Mouse (Mus musculus) embryonic facial prominence, embryonic 10.5 days (tissue): ENCODE results near the gene Krtap22-2. TPM values are rescaled to one million over a fixed set of nuclear protein-coding genes. Genes with fewer than 3 reads are reported as not detected.
"Not testable (repeated sequence)": the region's sequence is repeated elsewhere in the genome, so short reads cannot be mapped to it uniquely, and the experiment has no call there.

Experiments
- DNase-seq: peaks from one replicate; pipeline ENCODE4 v3.0.0-alpha.2; 2017; ENCODE audit warnings: low spot score
- H3K27ac ChIP-seq: fragments of 300-500 bp; sonication (generic); replicated peaks from 2 replicates; pipeline ENCODE4 v1.5.1; 2016; ENCODE audit warnings: mild to moderate bottlenecking
- H3K27me3 ChIP-seq: fragments of 300-500 bp; sonication (generic); replicated peaks from 2 replicates; pipeline ENCODE4 v1.6.1; 2016; ENCODE audit warnings: low read depth, mild to moderate bottlenecking; ENCODE audit not compliant: poor library complexity, severe bottlenecking
- H3K36me3 ChIP-seq: fragments of 300-500 bp; sonication (generic); replicated peaks from 2 replicates; pipeline ENCODE4 v1.6.1; 2016; ENCODE audit warnings: mild to moderate bottlenecking, moderate library complexity
- H3K4me1 ChIP-seq: fragments of 300-500 bp; sonication (generic); 2 replicates; pipeline ENCODE4 v1.6.1; 2016
- H3K4me3 ChIP-seq: fragments of 300-500 bp; sonication (generic); 2 replicates; pipeline ENCODE4 v1.5.1; 2016; ENCODE audit warnings: mild to moderate bottlenecking, moderate library complexity
- H3K9me3 ChIP-seq: fragments of 300-500 bp; sonication (generic); 2 replicates; pipeline ENCODE4 v1.6.1; 2016; ENCODE audit warnings: mild to moderate bottlenecking
- WGBS: fragments of 180-500 bp; shearing (Covaris S2); methylation state at CpG from one replicate; pipeline ENCODE4 v1.1.7; 2016; 5-methylcytosine and 5-hydroxymethylcytosine counted together
- polyA plus RNA-seq: library from polyadenylated mRNA; unstranded; fragments of >200 nt; fragmentation: Nextera tagmentation; extraction: Ambion mirVana; gene quantifications from 2 replicates; pipeline ENCODE4 v1.2.1, GENCODE M21; 2016

The Krtap22-2 gene
- polyA plus RNA-seq = not detected in 2 replicates

GRCm38 (mm10) chr16:89010659-89011058 is at the start of gene Krtap22-2:
Krtap22-2 (minus strand) TSS chr16:89010759.
- 86% methylated on average over 5 of the region's 5 CpGs for WGBS
- no peak within 1 kb of the TSS for H3K4me3 ChIP-seq
- H3K27me3 ChIP-seq = no peaks in the 10 kb centered on the region

DNA sequence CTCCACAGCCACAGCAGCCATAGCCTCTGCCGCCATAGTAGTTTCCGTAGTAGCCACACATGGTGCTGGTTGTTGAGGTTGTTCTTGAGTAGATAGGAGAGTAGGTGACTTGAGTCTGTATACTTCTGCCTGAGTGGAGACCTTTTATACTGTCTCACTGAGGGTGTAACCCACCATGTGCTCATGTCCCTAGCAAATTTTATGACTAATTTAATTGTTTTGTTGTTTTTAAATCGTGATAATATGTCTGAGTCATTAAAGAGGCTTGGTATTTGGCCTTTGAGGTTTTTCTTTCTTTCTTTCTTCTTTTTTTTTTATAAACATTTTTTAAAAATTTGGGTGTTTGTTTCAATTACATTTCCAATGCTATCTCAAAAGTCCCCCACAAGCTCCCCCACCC is 37.2 kb upstream of the Krtap22-2 start, which contains the start of gene Krtap6-5:
TSS of gene Krtap6-5 (minus strand) at position 101 of the 400 bp plus-strand sequence.
- Histone ChIP-seq H3K27me3 (no peaks in the 10 kb centered on the region), H3K27ac (no peak within 1 kb of the TSS), H3K36me3 (no peaks in the 10 kb centered on the region), H3K9me3 (no peaks in the 10 kb centered on the region), H3K4me3 (no peak within 1 kb of the TSS), H3K4me1 (no peaks in the 10 kb centered on the region)
- 88% methylated on average over 3 of the region's 3 CpGs for WGBS
- DNase-seq = no peak

More at GRCm38 (mm10) chr16:89010659-89011058, at the start of gene Krtap22-2:
- Histone ChIP-seq H3K9me3 (no peaks in the 10 kb centered on the region), H3K27ac (no peak within 1 kb of the TSS), H3K36me3 (no peaks in the 10 kb centered on the region), H3K4me1 (no peaks in the 10 kb centered on the region)
- no peak for DNase-seq

- H3K27ac ChIP-seq, DNase-seq, H3K9me3 ChIP-seq, H3K4me3 ChIP-seq, H3K36me3 ChIP-seq, H3K4me1 ChIP-seq, H3K27me3 ChIP-seq: not testable (repeated sequence)
- WGBS = 87% methylated on average over 2 of the region's 4 CpGs
Measured at GRCm38 (mm10) chr16:89041372-89041771, 30.8 kb upstream of the Krtap22-2 start, which contains the start of gene Gm10228. Gm10228 (minus strand) TSS chr16:89041472.

GRCm38 (mm10) chr16:89031399-89031798 is 20.8 kb upstream of the Krtap22-2 start, which contains the start of gene Krtap6-1:
Krtap6-1 (plus strand) TSS chr16:89031699.
- not testable (repeated sequence) for H3K36me3 ChIP-seq, DNase-seq, H3K4me3 ChIP-seq, H3K4me1 ChIP-seq, H3K9me3 ChIP-seq, H3K27ac ChIP-seq, H3K27me3 ChIP-seq
- WGBS = 92% methylated on average over 3 of the region's 3 CpGs

GRCm38 (mm10) chr16:89014984-89015383 is 4.4 kb upstream of the Krtap22-2 start, which contains the start of gene Gm10229:
Gm10229 (plus strand) TSS chr16:89015284.
- DNase-seq = not testable (repeated sequence)

DNA sequence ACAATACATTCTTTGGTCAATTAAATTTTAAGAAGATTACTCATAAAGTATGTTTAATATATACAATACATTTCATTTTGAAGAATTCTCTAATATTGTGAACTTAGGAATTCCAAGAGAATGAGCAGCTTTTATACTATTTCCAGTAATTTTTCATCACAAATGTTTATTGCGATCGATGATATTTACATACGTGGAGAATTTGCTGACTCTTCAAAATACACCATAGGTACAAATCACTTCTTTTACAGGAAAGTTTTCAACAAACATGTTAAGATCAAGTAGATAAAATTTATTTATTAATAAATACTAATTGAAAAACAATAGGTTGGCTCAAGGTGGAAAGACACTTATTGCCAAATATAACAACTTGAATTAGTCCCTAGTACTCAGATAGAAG is 3.4 kb upstream of the Krtap22-2 start:
- Histone ChIP-seq H3K4me3 (no peak overlapping the region), H3K4me1 (no peaks in the 10 kb centered on the region), H3K27me3 (no peaks in the 10 kb centered on the region), H3K9me3 (no peaks in the 10 kb centered on the region), H3K36me3 (no peaks in the 10 kb centered on the region), H3K27ac (no peak overlapping the region)
- 96% methylated on average over 3 of the region's 3 CpGs for WGBS
- DNase-seq = no peak

More at GRCm38 (mm10) chr16:89014984-89015383, 4.4 kb upstream of the Krtap22-2 start, which contains the start of gene Gm10229:
- not testable (repeated sequence) for H3K27ac ChIP-seq, H3K4me1 ChIP-seq, H3K4me3 ChIP-seq, H3K9me3 ChIP-seq, H3K36me3 ChIP-seq, H3K27me3 ChIP-seq
- 94% methylated on average over 3 of the region's 3 CpGs for WGBS

GRCm38 (mm10) chr16:88962773-88963172 is 47.8 kb downstream of the Krtap22-2 start, which contains the start of gene Krtap16-3:
Krtap16-3 (minus strand) TSS chr16:88962873.
- no peaks in the 10 kb centered on the region for H3K27me3 ChIP-seq
- no peak within 1 kb of the TSS for H3K4me3 ChIP-seq
- no peaks in the 10 kb centered on the region for H3K36me3 ChIP-seq
- H3K9me3 ChIP-seq = no peaks in the 10 kb centered on the region
- WGBS = 91% methylated on average over 7 of the region's 7 CpGs
- no peak for DNase-seq
- no peak within 1 kb of the TSS for H3K27ac ChIP-seq
- H3K4me1 ChIP-seq = no peaks in the 10 kb centered on the region

Other genes with a start within 250 kb of the Krtap22-2 start
- gene 2310057N15Rik, start 236.6 kb downstream of the Krtap22-2 start, polyA plus RNA-seq = not detected in 2 replicates
- not detected in 2 replicates for gene Gm5965, start 232.9 kb downstream of the Krtap22-2 start, polyA plus RNA-seq
- gene Gm20741, start 198.5 kb downstream of the Krtap22-2 start, polyA plus RNA-seq = not detected in 2 replicates
- gene Krtap15, start 190.5 kb downstream of the Krtap22-2 start, polyA plus RNA-seq = not detected in 2 replicates
- gene Krtap14, start 184.6 kb downstream of the Krtap22-2 start, polyA plus RNA-seq = not detected in 2 replicates
- not detected in 2 replicates for gene Krtap19-1, start 141.3 kb downstream of the Krtap22-2 start, polyA plus RNA-seq
- gene Krtap19-2, start 136.5 kb downstream of the Krtap22-2 start, polyA plus RNA-seq = not detected in 2 replicates
- gene Krtap19-3, start 132.7 kb downstream of the Krtap22-2 start, polyA plus RNA-seq = not detected in 2 replicates
- not detected in 2 replicates for gene Krtap19-4, start 125.7 kb downstream of the Krtap22-2 start, polyA plus RNA-seq
- not detected in 2 replicates for gene Krtap19-5, start 114.3 kb downstream of the Krtap22-2 start, polyA plus RNA-seq
- not detected in 2 replicates for gene Krtap19-9b, start 78.5 kb downstream of the Krtap22-2 start, polyA plus RNA-seq
- not detected in 2 replicates for gene Krtap16-3, start 47.9 kb downstream of the Krtap22-2 start, polyA plus RNA-seq
- gene Gm10229, start 4.5 kb upstream of the Krtap22-2 start, polyA plus RNA-seq = not detected in 2 replicates
- gene Krtap6-1, start 20.9 kb upstream of the Krtap22-2 start, polyA plus RNA-seq = not detected in 2 replicates
- not detected in 2 replicates for gene Gm10228, start 30.7 kb upstream of the Krtap22-2 start, polyA plus RNA-seq
- not detected in 2 replicates for gene Krtap6-5, start 37.1 kb upstream of the Krtap22-2 start, polyA plus RNA-seq
- gene 1110025L11Rik, start 53.2 kb upstream of the Krtap22-2 start, polyA plus RNA-seq = not detected in 2 replicates
- not detected in 2 replicates for gene Krtap6-3, start 73.3 kb upstream of the Krtap22-2 start, polyA plus RNA-seq
- gene Gm6358, start 130.1 kb upstream of the Krtap22-2 start, polyA plus RNA-seq = not detected in 2 replicates
- not detected in 2 replicates for gene Gm10061, start 140.3 kb upstream of the Krtap22-2 start, polyA plus RNA-seq
- not detected in 2 replicates for gene Gm9789, start 147.2 kb upstream of the Krtap22-2 start, polyA plus RNA-seq
- gene Gm7735, start 158.7 kb upstream of the Krtap22-2 start, polyA plus RNA-seq = not detected in 2 replicates
- gene 1110057P08Rik, start 164.0 kb upstream of the Krtap22-2 start, polyA plus RNA-seq = not detected in 2 replicates
- gene Krtap20-2, start 195.1 kb upstream of the Krtap22-2 start, polyA plus RNA-seq = not detected in 2 replicates